Mouse (Mus musculus) adrenal gland, adult 8-10 months (tissue): ENCODE measurements around the gene Eps8l2. TPM values are rescaled to one million over a fixed set of nuclear protein-coding genes. Genes with fewer than 3 reads are reported as not detected.

ENCODE experiments used
- DNase-seq: peaks from one replicate; pipeline ENCODE4 v3.0.0; 2022
- total RNA-seq, 4 experiments: library from RNA; stranded (reverse); gene quantifications; 2 replicates each; pipeline ENCODE4 v1.2.4; 2022

Eps8l2 gene
- total RNA-seq, 4 experiments from 2014 or later = 2.0 to 2.9 (median 2.3) TPM

DNA sequence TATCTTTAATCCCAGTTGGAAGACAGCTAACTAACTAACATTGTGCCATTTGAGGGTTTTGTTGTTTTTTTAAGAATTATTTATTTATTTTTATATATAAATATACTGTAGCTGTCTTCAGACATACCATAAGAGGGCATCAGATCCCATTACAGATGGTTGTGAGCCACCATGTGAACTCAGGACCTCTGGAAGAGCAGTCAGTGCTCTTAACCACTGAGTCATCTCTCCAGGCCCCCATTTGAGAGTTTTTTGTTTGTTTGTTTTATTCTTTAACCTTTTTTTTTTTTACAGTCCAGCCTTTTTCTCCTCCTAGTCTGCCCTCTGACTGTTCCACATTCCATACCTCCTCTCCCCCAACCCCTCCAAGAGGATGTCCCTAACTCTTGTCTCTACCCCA, 8.0 kb upstream of the Eps8l2 start:
- no peak for DNase-seq

DNA sequence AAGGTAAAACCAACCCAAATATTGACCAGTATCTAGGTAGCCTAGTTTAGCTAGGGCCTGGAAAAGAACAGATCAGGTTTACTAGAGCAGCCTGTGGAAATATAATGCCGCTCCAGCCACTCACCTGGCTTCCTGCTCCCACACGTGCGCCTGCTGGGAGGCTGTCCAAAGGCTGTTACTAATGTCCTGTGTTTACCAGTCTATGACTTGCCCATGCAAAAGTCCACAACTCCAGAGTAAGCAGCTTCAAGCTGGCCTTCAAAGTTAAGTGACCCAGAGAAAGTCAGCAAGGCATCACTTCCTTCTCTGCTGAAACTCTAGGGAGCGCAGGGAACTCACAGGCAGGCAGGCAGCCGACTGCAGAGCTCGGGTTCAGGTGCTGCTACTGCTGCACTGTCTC, 6.7 kb upstream of the Eps8l2 start:
- no peak for DNase-seq

DNA sequence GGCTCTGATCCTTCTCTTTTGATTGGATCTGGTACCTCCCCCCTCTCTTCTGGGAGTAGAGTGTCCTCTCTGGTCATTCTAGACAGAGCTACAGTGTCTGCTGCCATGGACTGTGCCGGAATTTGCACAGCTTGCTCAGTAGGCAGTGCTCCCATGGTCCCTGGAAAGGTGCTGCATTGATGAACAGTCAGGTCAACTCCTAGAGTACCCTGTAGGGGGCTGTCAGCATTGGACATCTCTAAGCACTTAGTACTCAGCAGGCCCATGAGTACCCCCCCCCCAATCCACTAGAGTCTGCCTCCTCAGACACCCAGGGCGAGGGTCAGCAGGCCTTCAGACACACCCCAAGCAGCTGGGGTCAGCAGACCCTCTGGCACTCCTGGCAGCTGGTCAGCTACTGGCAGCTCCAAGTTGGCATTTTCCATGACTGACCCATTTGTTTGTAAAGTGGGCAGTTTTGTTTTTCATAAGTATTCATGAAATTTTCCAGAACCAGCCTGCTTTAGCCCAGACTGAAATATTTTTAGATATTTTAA, 3.6 kb upstream of the Eps8l2 start:
- DNase-seq = no peak

DNA sequence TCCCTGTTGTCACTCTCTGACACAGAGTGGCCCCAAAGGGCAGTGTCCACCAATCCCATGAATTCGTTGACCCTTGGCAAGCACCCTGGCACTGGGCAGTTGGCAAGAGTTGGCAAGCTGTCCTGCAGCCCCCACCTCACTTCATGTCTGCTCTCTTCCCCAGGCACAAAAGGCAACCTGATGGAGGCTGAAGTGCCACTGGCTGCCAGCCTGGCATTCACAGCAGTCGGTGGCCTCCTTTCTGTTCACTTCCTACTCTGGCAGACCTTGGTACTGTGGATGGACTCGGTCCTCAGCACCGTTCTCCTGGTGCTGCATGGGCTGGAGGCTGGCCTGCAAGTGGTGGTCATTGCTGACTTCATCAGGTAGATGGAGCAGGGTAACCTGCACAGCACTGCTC, 3.0 kb upstream of the Eps8l2 start:
- no peak for DNase-seq

DNA sequence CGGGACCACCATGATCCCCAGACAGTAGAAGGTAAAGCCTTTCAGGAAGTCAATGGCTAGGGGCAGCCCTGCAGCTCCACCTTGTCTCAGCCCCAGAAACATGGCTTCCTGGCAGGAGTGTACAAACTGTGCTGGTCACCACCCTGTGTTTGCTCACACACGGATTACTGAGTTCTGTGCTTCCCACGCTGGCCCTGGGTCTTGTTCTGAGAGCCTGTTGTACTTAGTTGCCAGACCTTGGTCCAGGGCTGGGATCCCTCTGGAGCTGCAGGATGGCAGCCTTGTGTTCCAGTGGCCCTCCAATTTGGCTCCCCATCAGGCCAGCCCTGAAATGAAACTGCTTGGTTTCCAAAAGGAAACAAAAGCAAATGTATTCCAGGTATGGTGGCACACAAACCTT, 2.4 kb upstream of the Eps8l2 start:
- DNase-seq = no peak

DNA sequence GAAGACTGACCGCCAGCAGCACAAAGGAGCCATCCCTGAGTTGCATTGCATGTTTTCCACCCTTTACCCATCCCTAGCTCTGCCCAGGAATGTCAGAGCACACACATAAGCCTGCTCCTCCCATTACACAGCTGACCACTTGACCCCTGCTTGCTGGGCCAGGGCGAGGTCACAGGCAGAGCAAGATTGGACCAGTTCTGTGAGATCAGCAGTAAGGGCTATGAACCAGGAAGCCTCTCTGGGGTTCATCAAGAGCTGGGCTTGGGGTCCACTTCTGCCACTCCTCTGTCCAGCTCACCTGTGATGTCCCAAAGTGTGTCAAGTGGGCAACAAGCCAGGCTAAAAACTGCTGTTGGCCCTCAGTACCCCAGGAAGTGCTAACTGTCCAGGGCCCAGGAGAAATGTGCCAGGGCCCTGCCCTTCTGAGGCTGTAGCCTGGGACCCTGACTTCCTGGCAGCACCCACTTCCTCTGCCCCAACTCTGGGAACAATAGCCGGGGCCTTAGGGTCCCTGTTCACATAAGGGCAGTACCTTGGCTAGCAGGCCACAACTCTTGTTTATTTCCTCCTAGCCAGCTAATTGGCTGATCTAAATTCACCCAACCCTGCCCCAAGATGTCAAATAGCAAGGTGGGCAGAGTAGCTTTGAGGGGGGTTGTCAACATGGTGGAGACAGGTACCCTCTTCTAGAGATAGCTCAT, 814 bp upstream of the Eps8l2 start:
- no peak for DNase-seq

DNA sequence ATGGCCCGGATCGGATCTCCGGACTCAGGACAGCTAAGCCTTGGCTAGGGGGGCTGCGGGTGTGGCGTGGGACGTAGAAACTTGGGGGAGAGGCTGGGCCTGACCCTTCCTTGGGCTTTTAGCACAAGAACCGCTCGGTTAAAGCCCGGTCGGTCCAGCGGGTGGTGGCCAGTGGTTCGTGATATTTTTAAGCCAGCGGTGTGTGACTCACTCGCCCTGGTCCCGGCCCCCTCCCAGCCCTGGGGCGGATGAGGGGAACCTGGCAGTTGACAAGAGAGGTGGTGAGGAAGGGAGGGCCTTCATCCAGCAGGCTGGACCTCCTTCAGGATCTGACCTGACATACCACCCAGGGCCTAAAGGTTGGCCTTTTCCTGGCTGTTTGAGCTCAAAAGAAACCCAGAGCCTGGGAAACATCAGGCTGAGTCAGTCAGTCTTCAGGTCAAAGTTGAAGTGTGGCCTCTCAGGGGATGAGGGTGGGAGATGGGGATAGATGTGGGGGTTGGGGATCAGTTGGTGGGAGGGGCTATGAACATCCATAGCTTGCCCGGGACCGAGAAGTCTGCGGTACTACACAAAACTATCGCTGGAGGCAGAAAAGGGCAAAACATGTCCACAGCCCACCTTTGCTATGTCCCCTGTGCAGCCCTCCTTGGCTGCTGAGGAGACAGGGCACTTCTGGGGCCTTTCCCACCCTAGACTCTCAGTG, 688 bp downstream of the Eps8l2 start:
- no peak for DNase-seq

DNA sequence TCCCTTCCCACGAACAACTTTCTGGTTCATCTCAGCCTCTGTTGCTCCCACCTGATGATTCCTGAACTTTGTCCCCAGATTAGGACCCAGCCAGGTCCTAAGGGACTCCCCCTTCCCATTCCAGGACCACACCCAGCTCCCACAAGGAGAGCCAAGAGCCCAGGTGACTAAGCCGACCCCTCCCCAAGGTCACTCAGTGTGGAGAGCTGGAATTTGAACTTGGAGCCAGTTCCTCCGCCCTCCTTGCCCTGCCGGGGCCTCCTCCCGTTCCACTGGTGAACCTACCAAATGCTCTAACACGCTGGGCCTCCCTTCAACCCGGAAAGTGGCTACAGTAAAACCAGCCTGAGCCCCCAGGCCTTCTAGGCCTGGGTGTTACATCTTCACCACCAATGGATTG, 1.3 kb downstream of the Eps8l2 start:
- DNase-seq = no peak

DNA sequence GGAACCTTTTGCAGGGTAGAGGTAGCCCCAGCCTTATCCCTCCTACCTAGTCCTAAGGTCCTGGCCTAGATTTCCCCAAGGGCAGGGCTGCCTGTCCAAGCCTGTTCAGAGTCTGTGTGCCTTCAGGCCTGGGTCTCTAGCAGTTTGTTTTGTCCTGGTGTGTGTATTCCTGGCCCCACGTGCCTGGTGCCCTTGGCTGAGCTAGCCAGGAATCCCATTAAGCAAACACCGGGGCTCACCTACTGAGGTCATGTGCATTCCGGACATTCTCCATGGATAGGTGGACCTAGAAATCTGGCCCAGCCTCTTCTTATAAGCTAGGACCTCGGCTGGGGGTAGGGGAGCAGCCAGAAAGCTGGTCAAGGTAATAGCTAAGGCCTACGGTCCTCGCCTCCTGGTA, 1.8 kb downstream of the Eps8l2 start:
- DNase-seq = no peak

DNA sequence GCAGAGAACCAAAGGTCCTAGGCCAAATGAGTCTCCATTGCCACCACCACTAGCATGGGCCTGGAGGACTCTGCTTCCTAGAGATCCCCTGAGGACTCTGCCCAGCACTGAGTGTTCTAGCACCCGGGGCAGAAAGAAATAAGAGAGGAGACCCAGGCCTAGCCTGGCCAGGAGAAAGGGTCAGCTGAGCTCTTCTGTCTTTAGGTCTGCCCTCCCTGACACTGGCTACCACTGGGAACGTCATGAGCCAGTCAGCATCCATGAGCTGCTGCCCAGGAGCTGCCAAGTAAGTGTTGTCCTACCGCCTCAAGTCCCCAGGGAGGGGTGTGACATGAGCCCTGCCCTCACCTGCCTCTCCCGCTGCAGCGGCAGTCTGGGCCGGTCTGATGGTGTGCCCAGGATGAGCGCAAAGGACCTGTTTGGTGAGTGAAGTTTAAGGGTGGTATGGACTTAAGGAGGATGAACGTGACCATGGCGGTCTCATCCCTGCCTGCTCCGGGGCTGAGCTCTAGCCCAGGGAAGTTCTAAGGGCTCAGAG, 3.1 kb downstream of the Eps8l2 start:
- DNase-seq = no peak

DNA sequence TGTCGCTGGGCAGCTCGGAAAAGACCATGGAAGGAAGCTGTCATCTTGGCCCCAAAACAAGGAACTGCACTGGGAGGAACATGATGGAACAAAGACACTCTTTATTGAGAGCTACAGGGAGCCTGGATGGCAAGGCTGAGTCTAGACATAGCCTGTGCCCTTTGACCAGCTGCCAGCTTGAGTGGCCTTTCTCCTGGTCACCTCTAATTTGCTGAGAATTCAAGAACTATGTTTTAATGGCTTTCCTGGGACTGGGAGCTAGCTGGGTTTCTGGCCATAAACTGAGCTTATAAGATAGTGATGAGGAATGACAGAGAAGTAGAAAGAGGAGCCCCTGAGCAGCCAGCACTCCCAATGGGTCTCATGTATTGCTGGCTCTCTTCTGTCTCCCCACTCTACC, 4.5 kb downstream of the Eps8l2 start:
- no peak for DNase-seq

DNA sequence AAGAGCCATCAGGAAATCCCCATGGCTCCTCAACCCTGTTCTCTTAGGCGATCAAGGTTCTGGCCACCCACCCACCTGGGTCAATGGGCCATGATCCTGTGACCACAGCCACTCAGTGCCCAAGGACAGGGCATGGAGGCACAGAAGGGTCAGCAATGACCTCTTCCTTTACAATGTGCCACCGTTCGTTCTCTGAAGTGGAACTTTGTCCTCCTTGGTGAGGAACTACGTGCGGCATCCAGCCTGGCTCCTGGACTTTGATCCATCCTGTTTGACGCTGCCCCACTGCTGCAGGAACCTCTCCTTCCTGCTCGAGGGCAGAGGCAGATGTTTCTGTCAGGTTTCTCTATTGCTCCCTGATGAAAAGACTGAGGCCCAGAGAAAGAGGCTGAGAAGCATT, 5.0 kb downstream of the Eps8l2 start:
- DNase-seq = no peak

DNA sequence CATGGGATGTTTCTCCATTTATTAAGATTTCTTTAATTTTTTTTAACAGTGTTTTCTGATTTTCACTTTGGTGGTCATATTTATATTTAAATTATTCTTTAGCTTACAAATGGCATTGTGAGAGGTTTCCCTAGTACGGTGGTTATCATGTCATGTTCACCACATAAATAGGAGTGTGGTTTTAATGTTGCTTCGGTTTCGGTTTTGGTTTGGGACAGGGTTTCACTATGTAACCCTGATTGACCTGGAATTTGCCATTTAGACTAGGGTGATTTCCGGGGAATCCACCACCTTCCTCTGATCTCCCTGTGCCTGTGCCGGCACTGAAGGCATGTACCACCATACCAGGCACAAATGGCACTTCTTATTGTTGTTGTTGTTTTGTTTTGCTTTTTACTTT, 6.1 kb downstream of the Eps8l2 start:
- DNase-seq = no peak

DNA sequence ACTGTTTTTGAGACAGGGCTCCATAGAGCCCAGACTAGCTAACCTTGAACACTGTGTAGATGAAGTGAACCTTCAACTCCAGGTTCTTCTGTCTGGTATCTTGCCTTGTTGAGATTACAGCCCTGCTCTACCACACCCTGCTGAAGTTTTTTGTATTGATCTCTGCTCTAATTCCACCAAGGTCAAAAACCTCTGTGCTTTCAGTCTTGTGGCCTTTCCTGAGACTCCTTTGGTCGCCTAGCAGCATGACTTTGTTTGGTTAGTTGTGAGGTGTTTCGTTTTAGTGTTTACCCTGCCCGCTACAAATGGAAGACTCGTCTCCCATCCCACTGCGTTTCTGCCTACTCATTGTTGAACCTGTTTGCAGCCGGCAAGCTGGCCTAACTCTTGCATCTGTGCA, 12.4 kb downstream of the Eps8l2 start:
- no peak for DNase-seq

DNA sequence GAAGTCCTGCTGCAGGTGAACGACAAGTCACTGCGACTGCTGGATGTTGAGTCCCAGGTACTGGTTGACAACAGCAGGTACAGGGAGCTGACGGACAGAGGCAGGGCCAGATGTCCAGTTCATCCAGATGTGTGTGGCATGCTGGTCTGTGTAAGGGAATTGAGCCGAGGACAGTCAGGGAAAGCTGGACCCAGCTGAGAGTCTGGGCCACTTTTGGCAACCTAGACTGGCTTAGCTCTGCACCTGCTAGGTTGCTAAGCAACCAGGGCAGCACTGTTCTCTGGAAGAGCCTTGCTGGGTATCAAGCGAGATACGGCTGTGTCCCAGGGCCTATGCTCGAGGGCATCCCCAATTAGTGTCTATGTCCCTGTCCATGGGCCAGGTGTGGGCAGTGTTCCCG, 16.4 kb downstream of the Eps8l2 start:
- DNase-seq = no peak

DNA sequence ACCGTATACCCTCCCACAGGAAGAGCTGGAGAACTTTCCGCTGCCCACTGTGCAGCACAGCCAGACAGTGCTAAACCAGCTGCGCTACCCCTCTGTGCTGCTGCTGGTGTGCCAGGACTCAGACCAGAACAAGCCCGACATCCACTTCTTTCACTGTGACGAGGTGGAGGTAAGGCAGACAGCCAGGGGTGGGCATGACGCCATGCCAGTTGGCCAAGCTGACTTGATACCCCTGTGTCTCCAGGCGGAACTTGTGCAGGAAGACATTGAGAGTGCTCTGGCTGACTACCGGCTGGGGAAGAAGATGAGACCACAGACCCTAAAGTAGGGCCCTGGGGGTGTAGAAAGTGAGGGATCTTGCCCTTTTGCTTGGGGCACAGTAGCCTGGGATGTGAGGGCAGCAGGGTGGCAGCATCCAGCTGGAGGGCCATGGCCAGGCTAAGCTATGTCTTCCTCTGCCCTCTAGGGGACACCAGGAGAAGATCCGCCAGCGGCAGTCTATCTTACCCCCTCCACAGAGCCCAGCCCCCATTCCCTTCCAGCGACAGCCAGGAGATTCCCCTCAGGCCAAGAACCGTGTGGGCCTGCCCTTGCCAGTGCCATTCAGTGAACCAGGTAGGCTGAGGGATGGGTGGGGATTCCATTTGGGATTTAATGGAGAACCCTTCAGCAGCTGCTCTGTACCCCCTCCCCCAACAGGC, 17.1 kb downstream of the Eps8l2 start:
- no peak for DNase-seq

DNA sequence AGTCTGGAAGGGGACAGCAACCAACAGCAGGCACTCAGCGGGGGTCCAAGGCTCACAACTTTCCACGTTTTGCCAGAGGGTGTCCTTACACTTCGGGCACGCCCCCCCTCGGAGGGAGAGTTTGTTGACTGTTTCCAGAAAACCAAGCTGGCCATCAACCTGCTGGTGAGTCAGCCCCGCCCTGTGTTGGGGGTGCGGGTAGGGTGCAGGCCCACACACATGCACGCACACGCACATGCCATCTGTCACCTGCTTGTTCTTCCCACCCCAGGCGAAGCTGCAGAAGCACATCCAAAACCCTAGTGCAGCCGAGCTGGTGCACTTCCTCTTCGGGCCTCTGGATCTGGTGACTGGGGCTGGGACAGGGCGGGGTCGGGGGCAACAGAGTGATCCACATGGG, 18.3 kb downstream of the Eps8l2 start:
- no peak for DNase-seq

DNA sequence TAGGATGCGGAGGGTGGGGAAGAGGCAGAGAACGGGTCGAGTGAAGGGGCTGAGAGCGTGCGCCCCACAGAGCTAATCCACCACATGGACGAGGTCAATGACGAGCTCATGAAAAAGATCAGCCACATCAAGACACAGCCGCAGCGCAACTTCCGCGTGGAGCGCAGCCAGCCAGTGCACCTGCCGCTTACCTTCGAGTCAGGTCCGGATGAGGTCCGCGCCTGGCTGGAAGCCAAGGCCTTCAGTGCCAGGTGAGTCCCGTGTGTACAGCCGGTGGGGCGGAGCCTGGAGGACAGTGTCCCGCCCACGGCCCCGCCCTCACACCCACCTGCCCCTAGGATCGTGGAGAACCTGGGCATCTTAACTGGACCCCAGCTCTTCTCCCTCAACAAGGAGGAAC, 22.8 kb downstream of the Eps8l2 start:
- DNase-seq = no peak

DNA sequence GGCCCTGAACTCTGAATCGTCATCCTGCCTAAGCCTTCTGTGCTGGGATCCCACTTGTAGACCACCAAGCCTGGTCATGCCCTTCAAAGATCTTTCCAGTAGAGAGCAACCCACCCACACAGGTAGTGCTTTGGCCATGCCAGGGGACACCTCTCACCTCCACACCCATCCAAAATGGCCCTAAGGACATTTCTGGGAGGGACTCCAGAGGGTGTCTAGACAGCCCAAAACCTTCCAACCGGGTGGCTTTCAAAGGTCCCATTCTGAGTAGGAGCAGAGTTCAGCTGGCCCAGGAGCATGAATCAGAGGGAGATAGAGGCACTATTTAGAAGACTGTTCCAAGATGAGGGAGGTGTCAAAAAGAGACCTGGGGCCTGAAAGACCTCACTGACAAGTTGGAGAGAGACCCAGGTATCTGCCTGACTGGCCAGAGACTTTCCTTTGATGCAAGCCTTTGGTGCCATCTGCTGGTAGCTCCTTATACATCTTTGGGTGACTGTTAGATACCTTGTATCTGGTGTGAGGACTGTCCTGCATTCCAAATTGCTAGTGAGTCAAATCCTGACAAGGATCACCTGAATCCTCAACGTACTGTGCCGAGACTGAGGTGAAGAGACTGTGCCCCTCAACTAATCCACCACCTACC, 24.5 kb downstream of the Eps8l2 start:
- DNase-seq = no peak

DNA sequence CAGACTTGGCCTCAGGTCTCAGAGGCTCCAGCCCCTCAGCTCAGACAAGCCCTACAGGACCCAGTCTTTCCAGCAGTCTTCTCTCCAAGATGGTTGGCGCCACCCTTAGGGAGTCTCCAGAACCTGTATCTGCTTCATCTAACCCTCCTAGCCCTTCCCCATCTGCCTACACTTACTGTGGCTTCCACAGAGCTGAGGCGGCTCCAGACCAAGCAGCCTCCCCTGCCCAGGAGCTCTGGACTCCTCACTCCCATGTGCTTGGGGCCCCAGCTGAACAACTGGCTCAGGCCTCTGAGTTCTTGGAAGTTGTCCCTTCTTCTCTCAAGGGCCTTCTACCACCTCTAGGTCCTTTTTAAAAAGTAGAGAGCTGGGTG, 25.1 kb downstream of the Eps8l2 start:
- DNase-seq = no peak

DNA sequence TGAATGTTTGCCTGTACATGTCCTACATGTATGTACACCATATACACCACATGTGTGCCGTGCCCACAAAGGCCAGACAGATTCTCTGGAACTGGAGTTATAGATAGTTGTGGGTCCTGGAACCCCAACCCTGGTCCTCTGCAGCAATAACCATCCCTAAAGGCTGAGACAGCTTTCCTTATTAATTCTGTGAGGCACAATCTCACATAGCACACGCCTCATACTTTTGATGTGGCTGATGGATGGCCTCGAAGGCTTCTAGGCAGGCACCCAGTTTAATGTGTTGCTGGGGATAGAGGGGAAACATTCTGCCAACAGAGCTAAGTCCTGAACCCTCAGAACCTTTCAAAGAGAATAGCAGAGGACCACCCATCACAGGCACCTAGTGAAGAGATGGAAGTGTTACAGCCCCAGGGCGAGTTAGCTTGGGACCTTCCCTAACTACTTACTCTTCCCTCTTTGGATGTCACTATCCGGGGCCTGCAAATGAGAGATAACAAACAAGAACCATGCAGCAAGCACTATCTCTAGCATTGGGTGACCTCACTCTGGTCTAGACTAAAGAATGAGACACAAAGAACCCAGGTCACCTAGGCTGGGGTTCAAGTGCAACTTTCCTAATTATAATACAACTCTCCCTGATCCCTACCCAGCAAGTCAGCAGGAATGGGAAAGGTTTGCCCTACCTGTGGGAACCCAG, 25.8 kb downstream of the Eps8l2 start:
- no peak for DNase-seq

DNA sequence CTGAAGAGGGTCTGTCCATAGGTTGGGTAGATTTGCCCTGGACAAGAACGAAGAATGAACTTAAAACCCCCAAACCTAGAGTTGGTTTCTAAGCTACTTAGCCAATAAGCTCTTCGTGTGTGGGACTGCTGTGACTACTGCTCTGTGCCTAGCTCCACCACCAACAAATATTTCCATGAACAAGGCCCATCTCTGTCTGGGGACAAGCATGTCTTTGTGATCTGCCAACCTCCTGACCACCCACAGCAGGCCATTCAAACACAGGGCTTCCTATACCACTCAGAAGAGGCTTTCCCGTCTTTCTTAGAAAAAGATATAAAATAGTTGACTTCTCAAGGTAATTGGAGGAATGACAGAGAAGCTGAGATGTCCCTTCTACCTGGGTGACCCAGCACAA, 26.4 kb downstream of the Eps8l2 start:
- no peak for DNase-seq
